Mouse (Mus musculus): ENCODE data around the gene Diaph2. TPM values are rescaled to one million over a fixed set of nuclear protein-coding genes. Genes with fewer than 3 reads are reported as not detected.

The Diaph2 gene
- polyA plus RNA-seq, 1 experiment, result 5.0 TPM

- no peak for TF ChIP-seq CTCF (IDR thresholded peaks at IDR 0.05; ENCODE audit: borderline replicate concordance, insufficient read depth, low read depth, low read length)
- no peak for TF ChIP-seq POLR2A (IDR thresholded peaks at IDR 0.05; ENCODE audit: borderline replicate concordance, insufficient read depth, low read length)
- no peak overlapping the region for H3K4me3 ChIP-seq (replicated peaks; ENCODE audit: insufficient read depth, low read depth, low read length)
- no peak for DNase-seq
- no peak overlapping the region for H3K27ac ChIP-seq (ENCODE audit: insufficient read depth, low read length)
- H3K27me3 ChIP-seq (ENCODE audit: control insufficient read depth, insufficient read depth, low read length), result no peaks in the 10 kb centered on the region
- H3K4me1 ChIP-seq (ENCODE audit: control insufficient read depth, insufficient read depth, low read length), result no peaks in the 10 kb centered on the region
- 59% methylated on average over 4 of the region's 4 CpGs for WGBS
Measured at GRCm38 (mm10) chrX:130452488-130452823, 702.9 kb downstream of the Diaph2 start.

- H3K4me3 ChIP-seq (replicated peaks; ENCODE audit: insufficient read depth, low read depth, low read length), result no peak overlapping the region
- DNase-seq, result no peak
- 49% methylated on average over 2 of the region's 2 CpGs for WGBS
Measured at GRCm38 (mm10) chrX:130473133-130473532, 723.6 kb downstream of the Diaph2 start.

GRCm38 (mm10) chrX:130480877-130481276 is 731.3 kb downstream of the Diaph2 start:
- 94% methylated on average over 1 of the region's 1 CpGs for WGBS
- Histone ChIP-seq H3K27me3 (ENCODE audit: control insufficient read depth, insufficient read depth, low read length) (no peaks in the 10 kb centered on the region), H3K4me3 (replicated peaks; ENCODE audit: insufficient read depth, low read depth, low read length) (no peak overlapping the region), H3K27ac (ENCODE audit: insufficient read depth, low read length) (no peak overlapping the region), H3K4me1 (ENCODE audit: control insufficient read depth, insufficient read depth, low read length) (no peaks in the 10 kb centered on the region)
- no peak for DNase-seq
- TF ChIP-seq CTCF (IDR thresholded peaks at IDR 0.05; ENCODE audit: borderline replicate concordance, insufficient read depth, low read depth, low read length) (no peak), POLR2A (IDR thresholded peaks at IDR 0.05; ENCODE audit: borderline replicate concordance, insufficient read depth, low read length) (no peak)

More at GRCm38 (mm10) chrX:130473133-130473532, 723.6 kb downstream of the Diaph2 start:
- no peaks in the 10 kb centered on the region for H3K4me1 ChIP-seq (ENCODE audit: control insufficient read depth, insufficient read depth, low read length)
- H3K27ac ChIP-seq (ENCODE audit: insufficient read depth, low read length), result no peak overlapping the region
- H3K27me3 ChIP-seq (ENCODE audit: control insufficient read depth, insufficient read depth, low read length), result no peaks in the 10 kb centered on the region
- TF ChIP-seq CTCF (IDR thresholded peaks at IDR 0.05; ENCODE audit: borderline replicate concordance, insufficient read depth, low read depth, low read length), result no peak
- TF ChIP-seq POLR2A (IDR thresholded peaks at IDR 0.05; ENCODE audit: borderline replicate concordance, insufficient read depth, low read length), result no peak

- Histone ChIP-seq H3K4me3 (replicated peaks; ENCODE audit: insufficient read depth, low read depth, low read length) (peak overlapping the region; percentile 17), H3K27me3 (ENCODE audit: control insufficient read depth, insufficient read depth, low read length) (no peaks in the 10 kb centered on the region), H3K27ac (ENCODE audit: insufficient read depth, low read length) (no peak overlapping the region), H3K4me1 (ENCODE audit: control insufficient read depth, insufficient read depth, low read length) (no peaks in the 10 kb centered on the region)
- peak; percentile 18 to 30 for DNase-seq
- TF ChIP-seq CTCF (IDR thresholded peaks at IDR 0.05; ENCODE audit: borderline replicate concordance, insufficient read depth, low read depth, low read length) (no peak), POLR2A (IDR thresholded peaks at IDR 0.05; ENCODE audit: borderline replicate concordance, insufficient read depth, low read length) (no peak)
- WGBS, result 26% methylated on average over 12 of the region's 12 CpGs
Measured at GRCm38 (mm10) chrX:130502680-130503464, 753.3 kb downstream of the Diaph2 start.

- DNase-seq, result no peak
- no peak overlapping the region for H3K27ac ChIP-seq (ENCODE audit: insufficient read depth, low read length)
- H3K4me3 ChIP-seq (replicated peaks; ENCODE audit: insufficient read depth, low read depth, low read length), result no peak overlapping the region
- WGBS, result 45% methylated on average over 3 of the region's 3 CpGs
- TF ChIP-seq POLR2A (IDR thresholded peaks at IDR 0.05; ENCODE audit: borderline replicate concordance, insufficient read depth, low read length) (no peak), CTCF (IDR thresholded peaks at IDR 0.05; ENCODE audit: borderline replicate concordance, insufficient read depth, low read depth, low read length) (no peak)
- no peaks in the 10 kb centered on the region for H3K27me3 ChIP-seq (ENCODE audit: control insufficient read depth, insufficient read depth, low read length)
- H3K4me1 ChIP-seq (ENCODE audit: control insufficient read depth, insufficient read depth, low read length), result no peaks in the 10 kb centered on the region
Measured at GRCm38 (mm10) chrX:130503465-130503860, 753.9 kb downstream of the Diaph2 start.

GRCm38 (mm10) chrX:130505626-130506025 is 756.1 kb downstream of the Diaph2 start:
- DNase-seq, result no peak
- Histone ChIP-seq H3K4me1 (ENCODE audit: control insufficient read depth, insufficient read depth, low read length) (no peaks in the 10 kb centered on the region), H3K27ac (ENCODE audit: insufficient read depth, low read length) (no peak overlapping the region), H3K27me3 (ENCODE audit: control insufficient read depth, insufficient read depth, low read length) (no peaks in the 10 kb centered on the region), H3K4me3 (replicated peaks; ENCODE audit: insufficient read depth, low read depth, low read length) (no peak overlapping the region)
- TF ChIP-seq CTCF (IDR thresholded peaks at IDR 0.05; ENCODE audit: borderline replicate concordance, insufficient read depth, low read depth, low read length), result no peak
- no peak for TF ChIP-seq POLR2A (IDR thresholded peaks at IDR 0.05; ENCODE audit: borderline replicate concordance, insufficient read depth, low read length)
- 45% methylated on average over 5 of the region's 5 CpGs for WGBS
